Mouse (Mus musculus) midbrain, embryonic 12.5 days (tissue): Measurements from ENCODE around the gene Gns. TPM values are rescaled to one million over a fixed set of nuclear protein-coding genes. Genes with fewer than 3 reads are reported as not detected.
"Not testable (repeated sequence)": the region's sequence is repeated elsewhere in the genome, so short reads cannot be mapped to it uniquely, and the experiment has no call there.

ENCODE experiments used
- ATAC-seq: fragments of 200-750 bp; cut with Nextera tagmentation; 2 replicates; pipeline ENCODE4 v1.8.0; 2017; ENCODE audit warnings: low read depth, moderate TSS enrichment, moderate library complexity; ENCODE audit not compliant: low FRiP score
- H3K27ac ChIP-seq: fragments of 300-500 bp; sonication (generic); replicated peaks from 2 replicates; pipeline ENCODE4 v1.5.1; 2016; ENCODE audit warnings: mild to moderate bottlenecking
- H3K27me3 ChIP-seq: fragments of 300-500 bp; sonication (generic); 2 replicates; pipeline ENCODE4 v1.6.1; 2016; ENCODE audit warnings: mild to moderate bottlenecking
- H3K36me3 ChIP-seq: fragments of 300-500 bp; sonication (generic); 2 replicates; pipeline ENCODE4 v1.6.1; 2016
- H3K4me1 ChIP-seq: fragments of 300-500 bp; sonication (generic); 2 replicates; pipeline ENCODE4 v1.6.1; 2016
- H3K4me2 ChIP-seq: fragments of 300-500 bp; sonication (generic); replicated peaks from 2 replicates; pipeline ENCODE4 v1.6.1; 2016; ENCODE audit warnings: mild to moderate bottlenecking, moderate library complexity
- H3K4me3 ChIP-seq: fragments of 300-500 bp; sonication (generic); 2 replicates; pipeline ENCODE4 v1.5.1; 2016; ENCODE audit warnings: mild to moderate bottlenecking
- H3K9ac ChIP-seq: fragments of 300-500 bp; sonication (generic); replicated peaks from 2 replicates; pipeline ENCODE4 v1.6.1; 2016; ENCODE audit warnings: mild to moderate bottlenecking, moderate library complexity
- H3K9me3 ChIP-seq: fragments of 300-500 bp; sonication (generic); 2 replicates; pipeline ENCODE4 v1.6.1; 2016; ENCODE audit warnings: mild to moderate bottlenecking
- WGBS: fragments of 180-500 bp; shearing (Covaris S2); methylation state at CpG from one replicate; pipeline ENCODE4 v1.1.7; 2016; 5-methylcytosine and 5-hydroxymethylcytosine counted together
- polyA plus RNA-seq: library from polyadenylated mRNA; unstranded; fragments of >200 nt; fragmentation: Nextera tagmentation; extraction: Ambion mirVana; gene quantifications from 2 replicates; pipeline ENCODE4 v1.2.1, GENCODE M21; 2016

The Gns gene
- polyA plus RNA-seq: 40.6 and 42.1 TPM in 2 replicates

- Histone ChIP-seq H3K27ac (peak within 1 kb of the TSS; percentile 64), H3K9me3 (no peaks in the 10 kb centered on the region), H3K4me1 (peaks cover 16% of the 10 kb centered on the region), H3K9ac (peak within 1 kb of the TSS; percentile 91), H3K36me3 (peaks cover 7% of the 10 kb centered on the region), H3K4me2 (peak within 1 kb of the TSS; percentile 90), H3K27me3 (no peaks in the 10 kb centered on the region), H3K4me3 (peak within 1 kb of the TSS; percentile 94)
- WGBS: under 1% methylated on average over 70 of the region's 72 CpGs
- peak; percentile 99 for ATAC-seq
Observed at GRCm38 (mm10) chr10:121364801-121365564, at the start of gene Gns. TSS of gene Gns (plus strand) at chr10:121365090.

- WGBS: 22% methylated on average over 27 of the region's 27 CpGs
- Histone ChIP-seq H3K27me3 (peaks cover 38% of the 10 kb centered on the region), H3K9ac (peak overlapping the region; percentile 24; the same call in 1 of the 2 replicates)
Observed at GRCm38 (mm10) chr10:121315321-121316283, 49.3 kb upstream of the Gns start.

GRCm38 (mm10) chr10:121316361-121316760 lies 48.5 kb upstream of the Gns start:
- ATAC-seq: no peak
- Histone ChIP-seq H3K27ac (no peak overlapping the region), H3K9me3 (peaks cover 4% of the 10 kb centered on the region; the same call in 1 of the 2 replicates), H3K4me3 (no peak overlapping the region), H3K9ac (no peak overlapping the region), H3K4me1 (peaks cover 8% of the 10 kb centered on the region), H3K27me3 (peaks cover 34% of the 10 kb centered on the region), H3K36me3 (no peaks in the 10 kb centered on the region), H3K4me2 (no peak overlapping the region)
- WGBS: 91% methylated on average over 10 of the region's 10 CpGs

More at GRCm38 (mm10) chr10:121315321-121316283, 49.3 kb upstream of the Gns start:
- Histone ChIP-seq H3K27ac (0 out of 2 replicates have a peak overlapping the region, but pooled peaks have one; percentile 1), H3K4me1 (peaks cover 11% of the 10 kb centered on the region), H3K4me3 (no peak overlapping the region), H3K36me3 (no peaks in the 10 kb centered on the region), H3K4me2 (peak overlapping the region; percentile 34), H3K9me3 (peaks cover 4% of the 10 kb centered on the region; the same call in 1 of the 2 replicates)
- ATAC-seq: no peak

- Histone ChIP-seq H3K4me2 (no peak overlapping the region), H3K27ac (no peak overlapping the region), H3K4me3 (no peak overlapping the region), H3K9me3 (peaks cover 4% of the 10 kb centered on the region; the same call in 1 of the 2 replicates), H3K9ac (no peak overlapping the region), H3K36me3 (no peaks in the 10 kb centered on the region), H3K4me1 (peaks cover 8% of the 10 kb centered on the region), H3K27me3 (peaks cover 19% of the 10 kb centered on the region)
- WGBS: 79% methylated on average over 7 of the region's 7 CpGs
- no peak for ATAC-seq
Observed at GRCm38 (mm10) chr10:121318397-121318950, 46.4 kb upstream of the Gns start.

GRCm38 (mm10) chr10:121323493-121323892 lies 41.4 kb upstream of the Gns start:
- Histone ChIP-seq H3K4me1 (no peaks in the 10 kb centered on the region), H3K4me3 (no peak overlapping the region), H3K27me3 (no peaks in the 10 kb centered on the region), H3K9me3 (0 out of 2 replicates have a peak, but pooled peaks cover 4% of the 10 kb centered on the region), H3K36me3 (no peaks in the 10 kb centered on the region), H3K4me2 (no peak overlapping the region), H3K9ac (no peak overlapping the region), H3K27ac (no peak overlapping the region)
- no peak for ATAC-seq
- 90% methylated on average over 7 of the region's 7 CpGs for WGBS

- Histone ChIP-seq H3K4me1 (no peaks in the 10 kb centered on the region), H3K4me2 (no peak overlapping the region), H3K9ac (no peak overlapping the region), H3K4me3 (no peak overlapping the region), H3K27me3 (no peaks in the 10 kb centered on the region), H3K9me3 (0 out of 2 replicates have a peak, but pooled peaks cover 4% of the 10 kb centered on the region), H3K36me3 (no peaks in the 10 kb centered on the region), H3K27ac (no peak overlapping the region)
- ATAC-seq: no peak
Observed at GRCm38 (mm10) chr10:121326167-121326566, 38.7 kb upstream of the Gns start.

GRCm38 (mm10) chr10:121329586-121329985 lies 35.3 kb upstream of the Gns start:
- Histone ChIP-seq H3K4me3 (no peak overlapping the region), H3K27me3 (no peaks in the 10 kb centered on the region), H3K9me3 (0 out of 2 replicates have a peak, but pooled peaks cover 4% of the 10 kb centered on the region), H3K4me2 (no peak overlapping the region), H3K9ac (no peak overlapping the region), H3K4me1 (no peaks in the 10 kb centered on the region), H3K36me3 (no peaks in the 10 kb centered on the region), H3K27ac (no peak overlapping the region)
- 64% methylated on average over 4 of the region's 4 CpGs for WGBS
- no peak for ATAC-seq

- H3K27ac ChIP-seq: no peak overlapping the region
- H3K4me1 ChIP-seq: no peaks in the 10 kb centered on the region
- WGBS: 11% methylated on average over 7 of the region's 7 CpGs
- no peak overlapping the region for H3K4me3 ChIP-seq
- H3K4me2 ChIP-seq: no peak overlapping the region
- H3K9me3 ChIP-seq: 0 out of 2 replicates have a peak, but pooled peaks cover 3% of the 10 kb centered on the region
- no peaks in the 10 kb centered on the region for H3K36me3 ChIP-seq
- no peaks in the 10 kb centered on the region for H3K27me3 ChIP-seq
- ATAC-seq: no peak
- H3K9ac ChIP-seq: no peak overlapping the region
Observed at GRCm38 (mm10) chr10:121330940-121331339, 34.0 kb upstream of the Gns start.

GRCm38 (mm10) chr10:121334576-121334975 lies 30.3 kb upstream of the Gns start:
- Histone ChIP-seq H3K4me1 (no peaks in the 10 kb centered on the region), H3K4me3 (no peak overlapping the region), H3K27ac (no peak overlapping the region), H3K36me3 (no peaks in the 10 kb centered on the region), H3K27me3 (no peaks in the 10 kb centered on the region), H3K4me2 (no peak overlapping the region), H3K9me3 (no peaks in the 10 kb centered on the region), H3K9ac (no peak overlapping the region)
- WGBS: 79% methylated on average over 3 of the region's 3 CpGs
- no peak for ATAC-seq

- ATAC-seq, H3K27ac ChIP-seq, H3K4me2 ChIP-seq, H3K36me3 ChIP-seq, H3K4me3 ChIP-seq, H3K27me3 ChIP-seq, H3K9ac ChIP-seq, H3K9me3 ChIP-seq: not testable (repeated sequence)
- peaks cover 17% of the 10 kb centered on the region for H3K4me1 ChIP-seq
- 82% methylated on average over 14 of the region's 14 CpGs for whole genome bisulfite sequencing
Observed at GRCm38 (mm10) chr10:121336536-121336935, 28.4 kb upstream of the Gns start.

GRCm38 (mm10) chr10:121340754-121341593 lies 23.9 kb upstream of the Gns start:
- no peaks in the 10 kb centered on the region for H3K36me3 ChIP-seq
- H3K9ac ChIP-seq: no peak overlapping the region; the same call in 1 of the 2 replicates
- ATAC-seq: peak; percentile 88
- WGBS: 57% methylated on average over 10 of the region's 11 CpGs
- no peak overlapping the region for H3K4me3 ChIP-seq
- H3K9me3 ChIP-seq: no peaks in the 10 kb centered on the region
- no peak overlapping the region; the same call in 1 of the 2 replicates for H3K27ac ChIP-seq
- H3K27me3 ChIP-seq: no peaks in the 10 kb centered on the region
- H3K4me2 ChIP-seq: peak overlapping the region; percentile 21
- H3K4me1 ChIP-seq: peaks cover 17% of the 10 kb centered on the region
